Mouse (Mus musculus) stomach, postnatal 0 days (tissue): ENCODE results near the gene Cnih2. TPM values are rescaled to one million over a fixed set of nuclear protein-coding genes. Genes with fewer than 3 reads are reported as not detected.
"Not testable (repeated sequence)": the region's sequence is repeated elsewhere in the genome, so short reads cannot be mapped to it uniquely, and the experiment has no call there.

ENCODE experiments used
- ATAC-seq: fragments of 200-750 bp; cut with Nextera tagmentation; 2 replicates; pipeline ENCODE4 v1.8.0; 2017; ENCODE audit not compliant: low FRiP score, low TSS enrichment
- DNase-seq: peaks from one replicate; pipeline ENCODE4 v3.0.0-alpha.2; 2016; ENCODE audit warnings: low spot score
- H3K27ac ChIP-seq: fragments of 300-500 bp; sonication (generic); replicated peaks from 2 replicates; pipeline ENCODE4 v1.5.1; 2014; ENCODE audit warnings: mild to moderate bottlenecking, control low read depth
- H3K27me3 ChIP-seq: fragments of 300-500 bp; sonication (generic); 2 replicates; pipeline ENCODE4 v1.6.1; 2014; ENCODE audit warnings: low read length; ENCODE audit not compliant: control insufficient read depth, insufficient read depth
- H3K36me3 ChIP-seq: fragments of 300-500 bp; sonication (generic); 2 replicates; pipeline ENCODE4 v1.6.1; 2014; ENCODE audit warnings: low read length, mixed read lengths; ENCODE audit not compliant: control insufficient read depth, insufficient read depth
- H3K4me1 ChIP-seq: fragments of 300-500 bp; sonication (generic); replicated peaks from 2 replicates; pipeline ENCODE4 v1.6.1; 2014; ENCODE audit warnings: antibody characterized with exemption; ENCODE audit not compliant: control insufficient read depth, insufficient read depth
- H3K4me2 ChIP-seq: fragments of 300-500 bp; sonication (generic); replicated peaks from 2 replicates; pipeline ENCODE4 v1.6.1; 2014; ENCODE audit warnings: low read depth, mild to moderate bottlenecking, control low read depth, moderate library complexity
- H3K4me3 ChIP-seq: fragments of 300-500 bp; sonication (generic); 2 replicates; pipeline ENCODE4 v1.5.1; 2014; ENCODE audit warnings: low read depth, low read length, control low read depth
- H3K9ac ChIP-seq: fragments of 300-500 bp; sonication (generic); 2 replicates; pipeline ENCODE4 v1.6.1; 2014; ENCODE audit warnings: mild to moderate bottlenecking, low read length, control low read depth, mixed read lengths
- H3K9me3 ChIP-seq: fragments of 300-500 bp; sonication (generic); 2 replicates; pipeline ENCODE4 v1.6.1; 2016; ENCODE audit warnings: low read length; ENCODE audit not compliant: control insufficient read depth
- CTCF ChIP-seq: IDR thresholded peaks from 2 replicates; pipeline ENCODE4 v1.5.1; 2016; ENCODE audit warnings: antibody characterized with exemption, low read depth, mild to moderate bottlenecking, moderate library complexity
- EP300 ChIP-seq: optimal IDR thresholded peaks from 2 replicates; pipeline ENCODE3; 2016; ENCODE audit warnings: antibody characterized with exemption
- WGBS: fragments of 180-500 bp; shearing (Covaris S2); extraction: QIAGEN DNeasy Blood & Tissue Kit; methylation state at CpG from one replicate; pipeline ENCODE4 v1.1.7; 2014; 5-methylcytosine and 5-hydroxymethylcytosine counted together
- polyA plus RNA-seq: library from polyadenylated mRNA; unstranded; fragments of >200 nt; fragmentation: Nextera tagmentation; extraction: Ambion mirVana; gene quantifications from 2 replicates; pipeline ENCODE4 v1.2.1, GENCODE M21; 2015

Gene Cnih2
- polyA plus RNA-seq, 1 experiment from 2014 or later, result 5.6 TPM

DNA sequence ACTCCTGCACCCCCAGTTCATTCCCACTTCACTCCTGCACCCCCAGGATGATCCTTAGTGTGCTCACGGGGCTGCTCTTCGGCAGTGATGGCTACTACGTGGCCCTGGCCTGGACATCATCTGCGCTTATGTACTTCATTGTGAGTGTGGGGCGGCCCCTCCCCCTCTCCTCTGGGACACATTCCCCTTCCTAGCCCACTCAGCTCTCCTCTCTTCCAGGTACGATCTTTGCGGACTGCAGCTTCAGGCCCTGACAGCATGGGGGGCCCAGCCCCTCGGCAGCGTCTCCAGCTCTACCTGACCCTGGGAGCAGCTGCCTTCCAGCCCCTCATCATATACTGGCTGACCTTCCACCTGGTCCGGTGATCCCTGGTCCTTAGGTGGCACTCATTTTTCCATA lies 6.2 kb downstream of the Cnih2 start:
- TF ChIP-seq CTCF, result no peak
- TF ChIP-seq EP300, result no peak
- H3K4me3 ChIP-seq, result no peak overlapping the region
- DNase-seq (no peak), ATAC-seq (no peak)
- H3K27ac ChIP-seq, result no peak overlapping the region
- no peak overlapping the region for H3K4me2 ChIP-seq
- 90% methylated on average over 10 of the region's 10 CpGs for WGBS
- no peak overlapping the region for H3K9ac ChIP-seq
- no peaks in the 10 kb centered on the region for H3K9me3 ChIP-seq
- peaks cover 18% of the 10 kb centered on the region for H3K36me3 ChIP-seq
- H3K4me1 ChIP-seq, result peaks cover 3% of the 10 kb centered on the region; the same call in 1 of the 2 replicates
- H3K27me3 ChIP-seq, result no peaks in the 10 kb centered on the region

DNA sequence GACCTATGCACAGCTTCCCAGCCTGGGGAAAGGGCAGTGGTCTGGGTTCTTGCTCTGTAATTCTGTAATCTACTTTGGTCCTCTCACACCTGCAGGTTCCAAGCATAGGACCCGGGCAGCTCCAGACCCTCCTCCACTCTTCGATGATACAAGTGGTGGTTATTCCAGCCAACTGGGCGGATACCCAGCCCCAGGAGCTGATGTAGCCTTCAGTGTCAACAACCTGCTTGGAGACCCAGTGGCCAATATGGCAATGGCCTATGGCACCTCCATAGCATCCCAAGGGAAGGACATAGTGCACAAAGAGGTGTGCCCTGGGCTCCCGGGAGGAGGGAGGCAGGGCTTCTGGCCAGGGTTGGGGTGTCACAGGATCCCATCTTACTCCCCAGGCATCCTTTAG lies 9.0 kb downstream of the Cnih2 start:
- ATAC-seq, result no peak

DNA sequence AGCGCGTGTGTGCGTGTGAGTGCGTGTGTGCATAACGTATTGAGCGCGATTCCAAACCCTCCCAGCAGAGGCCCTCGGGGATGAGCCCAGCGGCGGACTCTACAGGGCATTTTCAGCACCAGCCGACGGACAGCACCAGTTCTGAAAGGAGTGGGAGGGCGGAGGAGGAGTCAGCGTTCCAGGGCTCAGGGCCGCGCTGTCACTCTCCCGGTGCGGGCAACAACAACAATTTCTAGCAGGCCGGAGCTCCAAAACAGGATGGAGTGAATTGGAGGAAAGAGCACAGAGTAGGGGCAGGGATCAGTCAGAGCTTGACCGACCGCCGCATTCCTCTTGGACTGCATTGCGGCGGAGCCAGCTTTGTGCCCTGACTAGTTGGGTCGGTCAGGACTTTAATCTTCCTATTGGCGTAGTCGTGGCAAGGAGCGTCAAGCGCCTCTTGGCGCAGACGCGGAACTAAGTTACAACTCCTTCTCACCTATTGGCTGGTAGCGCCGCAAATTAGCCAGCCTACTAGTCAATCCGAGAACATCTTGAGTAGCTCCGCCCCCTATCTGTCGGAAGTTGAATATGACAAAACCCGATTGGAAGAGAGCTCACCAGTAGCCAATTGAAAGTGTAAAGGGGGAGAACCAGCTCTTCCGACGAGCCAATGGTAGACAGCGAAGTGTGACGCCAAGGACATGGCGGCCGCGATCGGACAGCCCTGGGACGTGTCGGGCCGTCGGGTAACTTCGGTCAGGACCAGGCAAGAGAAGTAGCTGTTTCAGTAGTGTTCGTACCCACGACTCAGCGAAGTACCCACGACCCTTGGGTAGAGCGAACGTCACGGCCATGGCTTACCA lies 10.2 kb downstream of the Cnih2 start, which contains the start of gene Yif1a:
Gene Yif1a (plus strand): TSS at position 655 of the 845 bp plus-strand sequence.
- H3K27me3 ChIP-seq, result no peaks in the 10 kb centered on the region; the same call in 1 of the 2 replicates
- H3K9ac ChIP-seq, result peak within 1 kb of the TSS; percentile 82
- peak within 1 kb of the TSS; percentile 87 for H3K27ac ChIP-seq
- WGBS, result under 1% methylated on average over 58 of the region's 58 CpGs
- TF ChIP-seq EP300, result no peak
- TF ChIP-seq CTCF, result peak; percentile 79
- DNase-seq (peak; percentile 95), ATAC-seq (peak; percentile 90)
- peak within 1 kb of the TSS; percentile 72 for H3K4me3 ChIP-seq
- H3K4me2 ChIP-seq, result peak within 1 kb of the TSS; percentile 89
- no peaks in the 10 kb centered on the region for H3K9me3 ChIP-seq
- peaks cover 5% of the 10 kb centered on the region; the same call in 1 of the 2 replicates for H3K4me1 ChIP-seq
- H3K36me3 ChIP-seq, result peaks cover 16% of the 10 kb centered on the region

More for the DNA sequence above, 9.0 kb downstream of the Cnih2 start:
- H3K4me3 ChIP-seq, result peak overlapping the region; percentile 72
- TF ChIP-seq EP300 (no peak), CTCF (no peak)
- H3K4me2 ChIP-seq, result peak overlapping the region; percentile 89
- H3K36me3 ChIP-seq, result peaks cover 18% of the 10 kb centered on the region
- peak overlapping the region; percentile 82 for H3K9ac ChIP-seq
- H3K27me3 ChIP-seq, result no peaks in the 10 kb centered on the region; the same call in 1 of the 2 replicates
- no peaks in the 10 kb centered on the region for H3K9me3 ChIP-seq
- WGBS, result 91% methylated on average over 4 of the region's 4 CpGs
- H3K27ac ChIP-seq, result no peak overlapping the region
- peaks cover 5% of the 10 kb centered on the region; the same call in 1 of the 2 replicates for H3K4me1 ChIP-seq
- no peak for DNase-seq

DNA sequence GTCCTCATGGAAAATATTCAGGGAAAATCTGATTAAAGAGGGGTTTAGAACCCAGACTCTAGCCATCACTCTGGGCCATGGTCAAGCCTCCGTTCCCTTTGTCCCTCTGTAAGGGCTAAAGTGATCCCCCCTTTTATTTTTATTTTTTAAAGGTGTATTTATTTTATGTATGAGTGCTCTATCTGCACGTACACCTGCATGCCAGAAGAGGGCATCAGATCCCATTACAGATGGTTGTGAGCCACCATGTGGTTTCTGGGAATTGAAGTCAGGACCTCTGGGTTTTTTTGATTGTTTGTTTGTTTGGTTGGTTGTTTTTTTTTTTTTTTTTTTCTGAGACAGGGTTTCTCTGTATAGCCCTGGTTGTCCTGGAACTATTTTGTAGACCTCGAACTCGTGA lies 11.8 kb downstream of the Cnih2 start:
- H3K9ac ChIP-seq, H3K27ac ChIP-seq, H3K4me2 ChIP-seq, H3K9me3 ChIP-seq, DNase-seq, ATAC-seq, H3K27me3 ChIP-seq, H3K36me3 ChIP-seq, H3K4me3 ChIP-seq, H3K4me1 ChIP-seq: not testable (repeated sequence)
- peak; percentile 52 for TF ChIP-seq CTCF
- WGBS, result 55% methylated on average over 4 of the region's 4 CpGs

- Histone ChIP-seq H3K9me3 (no peaks in the 10 kb centered on the region), H3K9ac (peak within 1 kb of the TSS; percentile 54), H3K36me3 (no peaks in the 10 kb centered on the region), H3K4me1 (peaks cover 5% of the 10 kb centered on the region; the same call in 1 of the 2 replicates), H3K4me2 (peak within 1 kb of the TSS; percentile 77), H3K27me3 (peaks cover 7% of the 10 kb centered on the region), H3K4me3 (peak within 1 kb of the TSS; percentile 46), H3K27ac (peak within 1 kb of the TSS; percentile 24; the same call in 1 of the 2 replicates)
- DNase-seq (peak; percentile 86), ATAC-seq (peak; percentile 35)
- under 1% methylated on average over 65 of the region's 69 CpGs for WGBS
- TF ChIP-seq EP300, result no peak
- no peak for TF ChIP-seq CTCF
Observed at GRCm38 (mm10) chr19:5085145-5085863, 13.0 kb downstream of the Cnih2 start, which contains the start of gene Tmem151a. Gene Tmem151a (minus strand): TSS chr19:5085531.
